Mouse (Mus musculus): ENCODE data around the gene Kif21a.

GRCm38 (mm10) chr15:90987714-90988250, 62.0 kb downstream of the Kif21a start:
- TF ChIP-seq POLR2A (IDR thresholded peaks at IDR 0.05; ENCODE audit: borderline replicate concordance, extremely low read depth, insufficient read depth, insufficient read length, poor library complexity, severe bottlenecking), result no peak
- no peak for TF ChIP-seq CTCF (IDR thresholded peaks at IDR 0.05; ENCODE audit: borderline replicate concordance, extremely low read depth, insufficient read depth, insufficient read length)

Measured in brain, embryonic 14.5 days (tissue).